Mouse (Mus musculus) lung, embryonic 15.5 days (tissue): ENCODE data around the gene Mydgf. TPM values are rescaled to one million over a fixed set of nuclear protein-coding genes. Genes with fewer than 3 reads are reported as not detected.

Experiments
- ATAC-seq: fragments of 200-750 bp; cut with Nextera tagmentation; 2 replicates; pipeline ENCODE4 v1.8.0; 2017; ENCODE audit warnings: moderate number of reproducible peaks, borderline replicate concordance; ENCODE audit not compliant: low FRiP score, low TSS enrichment; ENCODE audit errors: extremely low read depth
- H3K27ac ChIP-seq: fragments of 300-500 bp; sonication (generic); 2 replicates; pipeline ENCODE4 v1.5.1; 2015; ENCODE audit warnings: moderate library complexity, mild to moderate bottlenecking, inconsistent platforms
- H3K27me3 ChIP-seq: fragments of 300-500 bp; sonication (generic); 2 replicates; pipeline ENCODE4 v1.6.1; 2015; ENCODE audit warnings: inconsistent platforms
- H3K36me3 ChIP-seq: fragments of 300-500 bp; sonication (generic); 2 replicates; pipeline ENCODE4 v1.6.1; 2015; ENCODE audit warnings: inconsistent platforms
- H3K4me1 ChIP-seq: fragments of 300-500 bp; sonication (generic); 2 replicates; pipeline ENCODE4 v1.6.1; 2015; ENCODE audit warnings: inconsistent platforms
- H3K4me2 ChIP-seq: fragments of 300-500 bp; sonication (generic); 2 replicates; pipeline ENCODE4 v1.6.1; 2015; ENCODE audit warnings: inconsistent platforms, mild to moderate bottlenecking, moderate library complexity
- H3K4me3 ChIP-seq: fragments of 300-500 bp; sonication (generic); 2 replicates; pipeline ENCODE4 v1.5.1; 2015; ENCODE audit warnings: mild to moderate bottlenecking, inconsistent platforms
- H3K9ac ChIP-seq: fragments of 300-500 bp; sonication (generic); 2 replicates; pipeline ENCODE4 v1.6.1; 2015; ENCODE audit warnings: inconsistent platforms
- H3K9me3 ChIP-seq: fragments of 300-500 bp; sonication (generic); 2 replicates; pipeline ENCODE4 v1.6.1; 2016; ENCODE audit warnings: inconsistent platforms
- WGBS: fragments of 180-500 bp; shearing (Covaris S2); methylation state at CpG from one replicate; pipeline ENCODE4 v1.1.7; 2015; 5-methylcytosine and 5-hydroxymethylcytosine counted together
- polyA plus RNA-seq: library from polyadenylated mRNA; unstranded; fragments of >200 nt; fragmentation: Nextera tagmentation; extraction: Ambion mirVana; gene quantifications from 2 replicates; pipeline ENCODE4 v1.2.1, GENCODE M21; 2015

Mydgf gene
- polyA plus RNA-seq, 1 experiment from 2014 or later, result 103 TPM

GRCm38 (mm10) chr17:56208821-56209220, 25.1 kb upstream of the Mydgf start:
- H3K27ac ChIP-seq, result no peak overlapping the region
- H3K4me1 ChIP-seq, result peaks cover 13% of the 10 kb centered on the region
- no peak overlapping the region for H3K9ac ChIP-seq
- WGBS, result 82% methylated on average over 3 of the region's 3 CpGs
- H3K27me3 ChIP-seq, result no peaks in the 10 kb centered on the region
- no peak overlapping the region for H3K4me3 ChIP-seq
- H3K9me3 ChIP-seq, result no peaks in the 10 kb centered on the region
- H3K4me2 ChIP-seq, result no peak overlapping the region
- peaks cover 74% of the 10 kb centered on the region for H3K36me3 ChIP-seq
- ATAC-seq, result no peak

GRCm38 (mm10) chr17:56207963-56208530, 24.3 kb upstream of the Mydgf start:
- Histone ChIP-seq H3K27me3 (no peaks in the 10 kb centered on the region), H3K27ac (no peak overlapping the region), H3K9ac (no peak overlapping the region), H3K9me3 (no peaks in the 10 kb centered on the region), H3K4me3 (no peak overlapping the region), H3K4me1 (peaks cover 11% of the 10 kb centered on the region), H3K4me2 (no peak overlapping the region), H3K36me3 (peaks cover 82% of the 10 kb centered on the region)
- WGBS, result 86% methylated on average over 9 of the region's 9 CpGs
- no peak for ATAC-seq

- H3K27ac ChIP-seq, result peak overlapping the region; percentile 51; the same call in 1 of the 2 replicates
- no peak overlapping the region for H3K9ac ChIP-seq
- WGBS, result 77% methylated on average over 6 of the region's 6 CpGs
- H3K4me2 ChIP-seq, result no peak overlapping the region
- H3K27me3 ChIP-seq, result no peaks in the 10 kb centered on the region
- peaks cover 3% of the 10 kb centered on the region; the same call in 1 of the 2 replicates for H3K4me1 ChIP-seq
- no peaks in the 10 kb centered on the region for H3K9me3 ChIP-seq
- H3K36me3 ChIP-seq, result peaks cover 91% of the 10 kb centered on the region
- H3K4me3 ChIP-seq, result no peak overlapping the region
- no peak for ATAC-seq
These were observed 23.4 kb upstream of the Mydgf start for GRCm38 (mm10) chr17:56206986-56207674.

- peaks cover 93% of the 10 kb centered on the region for H3K36me3 ChIP-seq
- ATAC-seq, result peak; percentile 74
- no peaks in the 10 kb centered on the region for H3K27me3 ChIP-seq
- 66% methylated on average over 10 of the region's 10 CpGs for WGBS
- H3K4me3 ChIP-seq, result no peak overlapping the region
- H3K4me1 ChIP-seq, result no peaks in the 10 kb centered on the region
- H3K4me2 ChIP-seq, result no peak overlapping the region
- H3K9me3 ChIP-seq, result no peaks in the 10 kb centered on the region
- peak overlapping the region; percentile 51; the same call in 1 of the 2 replicates for H3K27ac ChIP-seq
- H3K9ac ChIP-seq, result no peak overlapping the region
These were observed 22.7 kb upstream of the Mydgf start for GRCm38 (mm10) chr17:56206276-56206884.

DNA sequence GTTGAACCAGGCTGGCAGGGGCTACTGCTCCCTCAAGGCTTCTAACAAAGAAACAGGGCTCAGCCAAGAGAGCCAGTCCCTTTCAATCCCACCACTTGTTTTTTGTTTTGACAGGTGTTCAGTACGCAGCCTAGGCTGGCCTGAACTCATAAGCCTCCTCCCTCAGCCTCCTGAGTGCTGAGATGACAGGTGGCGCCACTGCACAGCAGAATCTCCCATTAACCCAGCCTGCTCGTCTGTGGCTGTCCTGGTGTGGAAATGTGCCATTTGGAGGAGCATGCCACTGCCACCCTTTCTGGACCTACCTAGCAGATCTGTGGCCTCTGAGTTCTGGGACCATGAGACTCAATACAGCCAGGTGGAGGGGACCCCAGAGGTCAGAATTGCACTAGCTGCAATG, 20.0 kb upstream of the Mydgf start:
- H3K36me3 ChIP-seq, result peaks cover 81% of the 10 kb centered on the region
- ATAC-seq, result no peak

DNA sequence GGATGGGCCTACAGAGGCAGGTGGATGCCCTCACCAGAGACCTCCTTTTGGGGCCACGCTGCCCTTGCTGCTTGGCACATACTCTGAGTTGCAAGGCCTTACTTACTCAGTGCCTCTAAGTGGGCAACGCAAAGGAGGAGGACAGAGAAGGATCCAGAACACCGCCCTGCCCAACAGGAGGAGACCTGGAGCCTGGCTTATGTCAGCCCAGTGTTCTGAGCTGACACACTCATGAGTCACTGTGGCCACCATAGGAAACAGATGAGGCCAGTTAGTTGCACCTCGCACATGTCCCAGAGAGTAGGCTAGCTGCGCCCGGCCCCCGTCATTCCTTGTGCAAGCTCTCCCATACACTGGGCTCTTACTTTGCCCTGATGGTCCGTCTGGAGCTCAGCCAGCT, 18.8 kb upstream of the Mydgf start:
- Histone ChIP-seq H3K36me3 (peaks cover 82% of the 10 kb centered on the region), H3K9me3 (no peaks in the 10 kb centered on the region), H3K4me2 (no peak overlapping the region), H3K27ac (no peak overlapping the region), H3K4me3 (no peak overlapping the region), H3K9ac (no peak overlapping the region), H3K4me1 (no peaks in the 10 kb centered on the region), H3K27me3 (no peaks in the 10 kb centered on the region)
- no peak for ATAC-seq
- 91% methylated on average over 8 of the region's 8 CpGs for whole genome bisulfite sequencing

More for the DNA sequence above, 20.0 kb upstream of the Mydgf start:
- Histone ChIP-seq H3K4me2 (no peak overlapping the region), H3K9ac (no peak overlapping the region), H3K9me3 (no peaks in the 10 kb centered on the region), H3K4me3 (no peak overlapping the region), H3K4me1 (no peaks in the 10 kb centered on the region), H3K27me3 (no peaks in the 10 kb centered on the region), H3K27ac (no peak overlapping the region)
- 56% methylated on average over 3 of the region's 3 CpGs for WGBS

DNA sequence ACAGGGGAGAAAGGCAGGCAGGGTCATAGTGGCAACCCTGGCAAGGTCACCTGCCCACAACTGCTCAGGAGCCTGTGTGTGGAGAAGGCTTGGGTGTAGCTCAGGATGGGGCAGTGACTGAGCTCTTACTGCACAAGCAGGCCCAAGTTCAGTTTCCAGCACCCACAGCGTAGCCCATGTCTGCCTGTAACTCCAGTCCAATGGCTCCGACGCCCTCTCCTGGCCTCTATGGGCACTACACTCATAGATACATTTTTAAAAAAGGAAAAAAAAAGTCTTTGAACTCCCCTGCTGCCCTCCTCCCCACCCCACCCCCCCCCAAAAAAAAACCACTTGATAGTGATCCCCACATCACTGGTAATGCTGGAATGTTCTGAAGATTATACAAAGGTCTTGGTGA, 17.9 kb upstream of the Mydgf start:
- Histone ChIP-seq H3K27ac (no peak overlapping the region), H3K4me2 (no peak overlapping the region), H3K27me3 (no peaks in the 10 kb centered on the region), H3K4me1 (no peaks in the 10 kb centered on the region), H3K4me3 (no peak overlapping the region), H3K9ac (no peak overlapping the region), H3K36me3 (peaks cover 87% of the 10 kb centered on the region), H3K9me3 (no peaks in the 10 kb centered on the region)
- no peak for ATAC-seq
- 63% methylated on average over 3 of the region's 3 CpGs for WGBS

DNA sequence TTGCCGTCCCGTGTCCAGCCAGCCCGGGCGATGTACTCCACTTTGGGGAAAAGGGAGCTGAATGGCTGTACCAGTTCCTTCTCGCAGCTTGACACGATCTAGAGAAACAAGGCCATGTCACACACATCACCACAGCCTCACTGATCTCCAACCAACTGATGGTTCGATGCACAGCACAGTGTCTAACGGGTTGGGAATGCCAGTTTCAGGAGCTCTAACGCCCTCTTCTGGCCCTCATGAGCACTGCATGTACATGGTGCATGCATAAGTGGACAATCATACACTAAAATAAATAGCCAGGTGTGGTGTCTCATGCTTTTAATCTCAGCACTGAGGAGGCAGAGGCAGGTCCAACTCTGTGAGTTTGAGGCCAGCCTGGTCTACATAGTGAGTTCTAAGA, 16.9 kb upstream of the Mydgf start:
- ATAC-seq, result no peak
- Histone ChIP-seq H3K4me3 (no peak overlapping the region), H3K4me2 (no peak overlapping the region), H3K4me1 (no peaks in the 10 kb centered on the region), H3K9me3 (no peaks in the 10 kb centered on the region), H3K27ac (no peak overlapping the region), H3K36me3 (peaks cover 87% of the 10 kb centered on the region), H3K27me3 (no peaks in the 10 kb centered on the region), H3K9ac (no peak overlapping the region)
- 83% methylated on average over 9 of the region's 9 CpGs for WGBS

DNA sequence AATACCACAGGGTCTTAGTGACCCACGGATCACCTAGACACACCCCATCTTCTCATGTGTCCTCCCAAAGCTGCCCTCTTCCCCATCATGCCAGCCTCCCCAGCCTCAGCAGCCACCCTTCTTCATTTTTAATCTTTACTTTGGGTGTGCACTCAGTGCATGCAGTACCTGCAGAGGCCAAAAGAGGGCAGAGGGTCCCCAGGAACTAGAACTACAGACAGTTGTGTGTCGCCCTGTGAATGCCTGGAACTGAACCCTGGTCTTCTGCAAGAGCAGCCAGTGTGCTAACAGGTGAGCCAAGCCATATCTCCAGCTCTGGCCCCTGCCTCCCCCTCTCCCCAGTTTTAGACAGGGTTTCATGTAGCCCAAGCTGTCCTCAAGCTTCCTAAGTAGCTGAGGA, 13.1 kb upstream of the Mydgf start:
- H3K9ac ChIP-seq, result no peak overlapping the region
- no peaks in the 10 kb centered on the region for H3K9me3 ChIP-seq
- peaks cover 85% of the 10 kb centered on the region for H3K36me3 ChIP-seq
- no peaks in the 10 kb centered on the region for H3K4me1 ChIP-seq
- no peak overlapping the region for H3K4me2 ChIP-seq
- ATAC-seq, result no peak
- H3K4me3 ChIP-seq, result no peak overlapping the region
- WGBS, result 69% methylated on average over 2 of the region's 2 CpGs
- no peaks in the 10 kb centered on the region for H3K27me3 ChIP-seq
- no peak overlapping the region for H3K27ac ChIP-seq

- Histone ChIP-seq H3K4me1 (no peaks in the 10 kb centered on the region), H3K27ac (no peak overlapping the region), H3K9ac (no peak overlapping the region), H3K36me3 (peaks cover 91% of the 10 kb centered on the region), H3K4me2 (no peak overlapping the region), H3K27me3 (no peaks in the 10 kb centered on the region), H3K4me3 (no peak overlapping the region), H3K9me3 (no peaks in the 10 kb centered on the region)
- 86% methylated on average over 13 of the region's 13 CpGs for WGBS
- no peak for ATAC-seq
These were observed 11.0 kb upstream of the Mydgf start for GRCm38 (mm10) chr17:56194765-56195164.

GRCm38 (mm10) chr17:56194357-56194756, 10.6 kb upstream of the Mydgf start:
- no peak for ATAC-seq
- no peak overlapping the region for H3K9ac ChIP-seq
- 86% methylated on average over 12 of the region's 12 CpGs for WGBS
- no peaks in the 10 kb centered on the region for H3K27me3 ChIP-seq
- peaks cover 93% of the 10 kb centered on the region for H3K36me3 ChIP-seq
- no peak overlapping the region for H3K27ac ChIP-seq
- no peaks in the 10 kb centered on the region for H3K9me3 ChIP-seq
- no peaks in the 10 kb centered on the region for H3K4me1 ChIP-seq
- no peak overlapping the region for H3K4me3 ChIP-seq
- H3K4me2 ChIP-seq, result no peak overlapping the region

DNA sequence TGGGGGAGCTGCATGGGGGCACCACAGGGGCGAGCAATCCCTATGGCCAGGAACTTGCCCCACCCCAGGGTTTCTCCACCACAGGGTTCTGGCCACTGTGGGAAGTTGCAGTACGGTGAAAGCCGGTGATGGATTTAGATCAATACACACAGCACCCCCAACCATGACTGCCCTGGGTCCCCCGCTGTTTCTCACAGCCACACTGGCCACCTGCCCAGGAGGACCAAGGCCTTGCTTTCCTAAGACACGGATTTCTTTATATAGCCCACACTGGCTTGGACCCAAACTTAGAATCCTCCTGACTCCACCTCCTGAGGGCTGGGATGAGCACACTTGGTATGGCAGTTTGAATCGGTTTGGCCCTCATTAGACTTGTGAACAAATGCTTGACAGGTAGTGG, 7.5 kb upstream of the Mydgf start:
- peaks cover 89% of the 10 kb centered on the region for H3K36me3 ChIP-seq
- no peak overlapping the region for H3K27ac ChIP-seq
- no peak for ATAC-seq
- H3K9ac ChIP-seq, result no peak overlapping the region
- H3K4me1 ChIP-seq, result peaks cover 5% of the 10 kb centered on the region; the same call in 1 of the 2 replicates
- no peaks in the 10 kb centered on the region for H3K9me3 ChIP-seq
- H3K4me2 ChIP-seq, result no peak overlapping the region
- no peak overlapping the region for H3K4me3 ChIP-seq
- H3K27me3 ChIP-seq, result no peaks in the 10 kb centered on the region
- WGBS, result 86% methylated on average over 6 of the region's 6 CpGs
